In the genomic region with DNA sequence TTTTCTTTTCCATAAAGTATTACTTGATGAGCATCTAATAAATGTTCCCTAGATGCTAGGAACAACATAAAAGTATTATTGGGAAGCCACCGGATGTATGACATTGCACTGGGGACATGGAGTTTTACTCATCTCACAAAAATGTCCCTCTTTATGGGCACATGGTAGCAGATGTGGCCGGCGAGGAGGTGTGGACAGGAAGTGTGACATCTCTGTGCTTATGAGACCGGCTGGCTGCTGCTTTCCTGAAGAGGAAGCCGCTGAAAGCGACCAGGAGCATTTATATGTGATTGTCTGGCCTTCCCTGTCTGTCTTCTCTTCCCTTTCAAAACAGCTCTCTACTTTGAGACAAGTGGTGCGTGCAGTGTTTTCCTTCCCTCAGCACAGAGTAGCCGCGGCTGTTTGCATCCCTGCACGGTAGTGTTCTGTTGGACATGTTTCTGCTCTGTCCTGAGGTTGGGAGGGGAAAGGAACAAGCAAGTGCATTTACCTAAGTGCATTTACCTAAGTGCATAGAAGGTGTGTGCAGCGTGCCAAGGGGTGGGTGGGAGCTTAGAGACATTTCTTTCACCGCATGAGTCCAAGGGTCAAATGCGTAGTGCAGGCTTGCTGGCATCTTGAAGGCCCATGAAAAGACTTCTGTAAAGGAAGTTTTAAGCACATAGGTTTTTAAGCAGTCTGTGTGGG, we compare ENCODE assay signal across 8 mouse cellular contexts.
A peak's percentile ranks its signal among the peaks of the same experiment; 100 is the strongest.
DNase-seq lines count a peak whose midpoint lies in the region; ATAC-seq and TF ChIP-seq lines count a peak whose summit lies in the region.

No protein-coding gene starts in this region.

- no peak overlapping the region for H3K4me2 ChIP-seq in embryonic facial prominence, embryonic 13.5 days
- H3K4me2 ChIP-seq in forebrain, postnatal 0 days (ENCODE audit: low read depth): no peak overlapping the region

- H3K36me3 ChIP-seq in embryonic facial prominence, embryonic 13.5 days: no peaks in the 10 kb centered on the region
- H3K36me3 ChIP-seq in forebrain, postnatal 0 days (ENCODE audit: insufficient read depth): no peaks in the 10 kb centered on the region

- no peak overlapping the region for H3K9ac ChIP-seq in embryonic facial prominence, embryonic 13.5 days
- H3K9ac ChIP-seq in forebrain, postnatal 0 days: no peak overlapping the region

- H3K4me3 ChIP-seq in embryonic facial prominence, embryonic 13.5 days: no peak overlapping the region
- no peak overlapping the region for H3K4me3 ChIP-seq in forebrain, postnatal 0 days (ENCODE audit: low read depth, low read length)

- ATAC-seq in embryonic facial prominence, embryonic 13.5 days (ENCODE audit: insufficient number of reproducible peaks, insufficient read depth, low FRiP score, low TSS enrichment, low read depth): no peak
- no peak for ATAC-seq in cerebellum, adult (ENCODE audit: insufficient number of reproducible peaks, low FRiP score, low TSS enrichment)
- ATAC-seq in forebrain, postnatal 0 days: no peak

- peak overlapping the region; percentile 35; the same call in 1 of the 2 replicates for H3K27ac ChIP-seq in embryonic facial prominence, embryonic 13.5 days
- H3K27ac ChIP-seq in forebrain, postnatal 0 days (ENCODE audit: low read depth, low read length): no peak overlapping the region

- TF ChIP-seq CTCF in forebrain, postnatal 0 days (IDR thresholded peaks at IDR 0.05; ENCODE audit: low read depth): no peak

- H3K27me3 ChIP-seq in embryonic facial prominence, embryonic 13.5 days: no peaks in the 10 kb centered on the region
- no peaks in the 10 kb centered on the region for H3K27me3 ChIP-seq in forebrain, postnatal 0 days (ENCODE audit: insufficient read depth, low read length)

- 68% methylated on average over 13 of the region's 13 CpGs for WGBS in embryonic facial prominence, embryonic 13.5 days
- whole genome bisulfite sequencing in forebrain, postnatal 0 days: 79% methylated on average over 13 of the region's 13 CpGs

- peak; percentile 25 to 39 for DNase-seq in adrenal gland, postnatal 36 days
- no peak for DNase-seq in adrenal gland, postnatal 4 days (ENCODE audit: low spot score in 2 of 2)
- peak; percentile 53 for DNase-seq in kidney, adult 9 months
- DNase-seq in lung, postnatal 25 days (ENCODE audit: low spot score): peak; percentile 63
- DNase-seq in forebrain, postnatal 0 days: no peak
- DNase-seq in cerebellum, postnatal 36 days: no peak

- no peaks in the 10 kb centered on the region for H3K9me3 ChIP-seq in embryonic facial prominence, embryonic 13.5 days
- H3K9me3 ChIP-seq in forebrain, postnatal 0 days (ENCODE audit: low read length): no peaks in the 10 kb centered on the region

- H3K4me1 ChIP-seq in embryonic facial prominence, embryonic 13.5 days: peaks cover 72% of the 10 kb centered on the region
- H3K4me1 ChIP-seq in forebrain, postnatal 0 days (ENCODE audit: insufficient read depth): no peaks in the 10 kb centered on the region

Comparison
In these comparisons a context has a peak if more than half of its experiments do, and no peak if none do; other contexts are left out.
1. DNase-seq: peak in adrenal gland, postnatal 36 days (2 of 2), kidney, adult 9 months (single experiment) and lung, postnatal 25 days (single experiment); none in adrenal gland, postnatal 4 days (0 of 2), forebrain, postnatal 0 days (single experiment) and cerebellum, postnatal 36 days (0 of 2).